Mouse (Mus musculus): ENCODE results near the gene Plxdc1. TPM values are rescaled to one million over a fixed set of nuclear protein-coding genes. Genes with fewer than 3 reads are reported as not detected.

The Plxdc1 gene
- polyA plus RNA-seq, 1 experiment: not detected

- no peak overlapping the region for H3K27ac ChIP-seq (ENCODE audit: insufficient read depth, low read depth, low read length)
- no peak overlapping the region for H3K4me3 ChIP-seq (ENCODE audit: insufficient read depth, low read depth, low read length)
- WGBS: 83% methylated on average over 4 of the region's 4 CpGs
- no peaks in the 10 kb centered on the region for H3K4me1 ChIP-seq (ENCODE audit: control insufficient read depth, insufficient read depth, low read length)
- TF ChIP-seq CTCF (IDR thresholded peaks at IDR 0.05; ENCODE audit: insufficient read depth, low read depth, low read length) (no peak), POLR2A (IDR thresholded peaks at IDR 0.05; ENCODE audit: insufficient read depth, low read depth, low read length) (no peak)
Observed at GRCm38 (mm10) chr11:97928905-97929304, 57.3 kb downstream of the Plxdc1 start.

GRCm38 (mm10) chr11:97924217-97924616 is 62.0 kb downstream of the Plxdc1 start:
- Histone ChIP-seq H3K4me3 (ENCODE audit: insufficient read depth, low read depth, low read length) (no peak overlapping the region), H3K4me1 (ENCODE audit: control insufficient read depth, insufficient read depth, low read length) (no peaks in the 10 kb centered on the region), H3K27ac (ENCODE audit: insufficient read depth, low read depth, low read length) (no peak overlapping the region)
- 88% methylated on average over 10 of the region's 10 CpGs for WGBS
- TF ChIP-seq CTCF (IDR thresholded peaks at IDR 0.05; ENCODE audit: insufficient read depth, low read depth, low read length) (no peak), POLR2A (IDR thresholded peaks at IDR 0.05; ENCODE audit: insufficient read depth, low read depth, low read length) (no peak)

GRCm38 (mm10) chr11:97923639-97924038 is 62.6 kb downstream of the Plxdc1 start:
- no peak overlapping the region for H3K27ac ChIP-seq (ENCODE audit: insufficient read depth, low read depth, low read length)
- no peaks in the 10 kb centered on the region for H3K4me1 ChIP-seq (ENCODE audit: control insufficient read depth, insufficient read depth, low read length)
- 85% methylated on average over 9 of the region's 9 CpGs for WGBS
- no peak overlapping the region for H3K4me3 ChIP-seq (ENCODE audit: insufficient read depth, low read depth, low read length)
- TF ChIP-seq POLR2A (IDR thresholded peaks at IDR 0.05; ENCODE audit: insufficient read depth, low read depth, low read length): no peak
- no peak for TF ChIP-seq CTCF (IDR thresholded peaks at IDR 0.05; ENCODE audit: insufficient read depth, low read depth, low read length)

GRCm38 (mm10) chr11:97915974-97916503 is 70.2 kb downstream of the Plxdc1 start:
- Histone ChIP-seq H3K4me1 (ENCODE audit: control insufficient read depth, insufficient read depth, low read length) (peaks cover 5% of the 10 kb centered on the region), H3K4me3 (ENCODE audit: insufficient read depth, low read depth, low read length) (no peak overlapping the region), H3K27ac (ENCODE audit: insufficient read depth, low read depth, low read length) (no peak overlapping the region)
- no peak for TF ChIP-seq CTCF (IDR thresholded peaks at IDR 0.05; ENCODE audit: insufficient read depth, low read depth, low read length)
- no peak for TF ChIP-seq POLR2A (IDR thresholded peaks at IDR 0.05; ENCODE audit: insufficient read depth, low read depth, low read length)
- 89% methylated on average over 6 of the region's 6 CpGs for WGBS

- Histone ChIP-seq H3K27ac (ENCODE audit: insufficient read depth, low read depth, low read length) (no peak overlapping the region), H3K4me3 (ENCODE audit: insufficient read depth, low read depth, low read length) (no peak overlapping the region), H3K4me1 (ENCODE audit: control insufficient read depth, insufficient read depth, low read length) (peaks cover 8% of the 10 kb centered on the region)
- TF ChIP-seq CTCF (IDR thresholded peaks at IDR 0.05; ENCODE audit: insufficient read depth, low read depth, low read length) (no peak), POLR2A (IDR thresholded peaks at IDR 0.05; ENCODE audit: insufficient read depth, low read depth, low read length) (no peak)
- WGBS: 74% methylated on average over 2 of the region's 2 CpGs
Observed at GRCm38 (mm10) chr11:97915471-97915870, 70.8 kb downstream of the Plxdc1 start.

- 91% methylated on average over 14 of the region's 14 CpGs for WGBS
- H3K27ac ChIP-seq (ENCODE audit: insufficient read depth, low read depth, low read length): no peak overlapping the region
- TF ChIP-seq POLR2A (IDR thresholded peaks at IDR 0.05; ENCODE audit: insufficient read depth, low read depth, low read length): no peak
- TF ChIP-seq CTCF (IDR thresholded peaks at IDR 0.05; ENCODE audit: insufficient read depth, low read depth, low read length): no peak
- no peak overlapping the region for H3K4me3 ChIP-seq (ENCODE audit: insufficient read depth, low read depth, low read length)
- peaks cover 8% of the 10 kb centered on the region for H3K4me1 ChIP-seq (ENCODE audit: control insufficient read depth, insufficient read depth, low read length)
Observed at GRCm38 (mm10) chr11:97913111-97913510, 73.1 kb downstream of the Plxdc1 start.

GRCm38 (mm10) chr11:97908634-97909348 is 77.5 kb downstream of the Plxdc1 start:
- 90% methylated on average over 11 of the region's 11 CpGs for WGBS
- Histone ChIP-seq H3K4me1 (ENCODE audit: control insufficient read depth, insufficient read depth, low read length) (peaks cover 8% of the 10 kb centered on the region), H3K4me3 (ENCODE audit: insufficient read depth, low read depth, low read length) (no peak overlapping the region), H3K27ac (ENCODE audit: insufficient read depth, low read depth, low read length) (no peak overlapping the region)
- TF ChIP-seq POLR2A (IDR thresholded peaks at IDR 0.05; ENCODE audit: insufficient read depth, low read depth, low read length): no peak
- no peak for TF ChIP-seq CTCF (IDR thresholded peaks at IDR 0.05; ENCODE audit: insufficient read depth, low read depth, low read length)

- 87% methylated on average over 5 of the region's 5 CpGs for WGBS
Observed at GRCm38 (mm10) chr11:97907935-97908334, 78.3 kb downstream of the Plxdc1 start.

GRCm38 (mm10) chr11:97906905-97907304 is 79.3 kb downstream of the Plxdc1 start:
- no peak overlapping the region for H3K27ac ChIP-seq (ENCODE audit: insufficient read depth, low read depth, low read length)
- H3K4me3 ChIP-seq (ENCODE audit: insufficient read depth, low read depth, low read length): no peak overlapping the region
- TF ChIP-seq POLR2A (IDR thresholded peaks at IDR 0.05; ENCODE audit: insufficient read depth, low read depth, low read length): no peak
- TF ChIP-seq CTCF (IDR thresholded peaks at IDR 0.05; ENCODE audit: insufficient read depth, low read depth, low read length): no peak
- H3K4me1 ChIP-seq (ENCODE audit: control insufficient read depth, insufficient read depth, low read length): peaks cover 8% of the 10 kb centered on the region
- whole genome bisulfite sequencing: 93% methylated on average over 9 of the region's 9 CpGs

More at GRCm38 (mm10) chr11:97907935-97908334, 78.3 kb downstream of the Plxdc1 start:
- Histone ChIP-seq H3K4me3 (ENCODE audit: insufficient read depth, low read depth, low read length) (no peak overlapping the region), H3K4me1 (ENCODE audit: control insufficient read depth, insufficient read depth, low read length) (peaks cover 8% of the 10 kb centered on the region), H3K27ac (ENCODE audit: insufficient read depth, low read depth, low read length) (no peak overlapping the region)
- TF ChIP-seq POLR2A (IDR thresholded peaks at IDR 0.05; ENCODE audit: insufficient read depth, low read depth, low read length) (no peak), CTCF (IDR thresholded peaks at IDR 0.05; ENCODE audit: insufficient read depth, low read depth, low read length) (no peak)
